Mouse (Mus musculus) retina, postnatal 1 day (tissue): ENCODE results near the gene Trnau1ap.
"Not testable (repeated sequence)": the region's sequence is repeated elsewhere in the genome, so short reads cannot be mapped to it uniquely, and the experiment has no call there.

ENCODE experiments used
- DNase-seq: peaks from one replicate; pipeline ENCODE4 v3.0.0-alpha.2; 2012

Trnau1ap gene

DNA sequence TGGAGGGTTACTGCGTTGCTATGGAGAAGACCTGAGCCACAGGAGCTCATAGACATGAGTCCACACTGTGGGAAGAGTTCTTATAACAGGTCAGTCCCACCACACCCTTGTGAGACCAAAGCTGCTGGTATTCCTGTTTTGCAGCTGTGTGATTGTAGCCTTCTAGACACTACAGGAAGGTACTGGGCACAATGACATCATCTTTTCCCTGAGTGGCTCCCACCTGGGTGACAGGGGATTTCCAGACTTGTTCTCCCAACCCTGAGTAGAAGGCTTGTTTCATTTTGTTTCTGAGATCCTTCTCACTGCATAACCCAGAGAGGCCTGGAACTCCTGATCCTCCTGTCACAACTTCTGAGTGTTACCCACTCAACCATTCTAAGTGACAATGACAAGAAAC lies 29.5 kb downstream of the Trnau1ap start:
- no peak for DNase-seq

- no peak for DNase-seq
Measured at GRCm38 (mm10) chr4:132295696-132296390, 33.5 kb downstream of the Trnau1ap start.

DNA sequence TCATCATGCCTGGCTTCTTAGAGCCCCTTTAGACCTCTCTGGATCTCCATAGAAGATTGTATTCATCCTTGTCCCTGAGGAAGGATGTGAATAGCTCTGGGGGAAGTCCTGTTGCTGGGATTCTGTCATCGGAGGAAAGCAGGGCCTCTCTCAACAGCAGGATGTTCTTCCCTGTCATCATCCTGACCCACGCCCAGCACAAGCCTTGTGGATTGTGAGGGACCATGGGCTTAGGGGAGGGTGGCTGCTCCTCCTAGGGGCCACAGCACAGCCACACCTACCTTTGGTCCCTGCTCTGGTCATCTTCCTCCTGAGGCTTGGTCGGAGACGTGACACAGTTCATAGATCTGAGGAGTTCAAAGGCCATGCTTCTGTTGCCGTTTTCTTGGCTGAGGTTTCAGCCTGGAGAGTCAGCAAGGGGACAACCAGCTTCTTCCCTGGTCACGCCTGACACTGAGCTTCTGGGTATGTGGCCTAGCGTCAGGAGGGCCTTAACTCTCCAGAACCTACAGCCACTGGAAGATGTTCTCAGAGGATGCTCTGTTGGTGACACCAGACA lies 35.6 kb downstream of the Trnau1ap start:
- DNase-seq, result no peak

DNA sequence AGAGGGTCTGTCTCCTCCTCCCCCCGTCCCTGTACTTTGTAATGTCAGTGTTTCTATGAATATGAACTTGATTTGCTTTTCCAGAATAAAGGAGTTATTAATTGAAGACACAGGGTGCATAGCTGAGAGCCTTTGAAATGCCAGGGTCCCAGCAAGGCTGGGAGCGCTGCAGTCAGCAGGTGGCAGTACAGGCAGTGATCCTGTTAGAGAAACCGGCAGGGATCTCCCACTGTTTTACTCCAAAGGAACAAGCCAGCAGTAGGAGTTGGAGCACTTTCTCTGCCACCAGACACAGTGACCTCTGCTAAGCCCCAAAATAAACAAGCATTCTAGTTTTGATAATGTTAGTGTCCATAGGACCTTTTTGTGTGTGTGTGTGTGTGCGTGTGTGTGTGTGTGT lies 36.4 kb downstream of the Trnau1ap start:
- peak; percentile 44 for DNase-seq

- no peak for DNase-seq
Measured at GRCm38 (mm10) chr4:132291624-132292335, 37.6 kb downstream of the Trnau1ap start.

- no peak for DNase-seq
Measured at GRCm38 (mm10) chr4:132291056-132291455, 38.3 kb downstream of the Trnau1ap start.

- DNase-seq, result not testable (repeated sequence)
Measured at GRCm38 (mm10) chr4:132288840-132289239, 40.5 kb downstream of the Trnau1ap start.

- DNase-seq, result no peak
Measured at GRCm38 (mm10) chr4:132275949-132276348, 53.4 kb downstream of the Trnau1ap start.

GRCm38 (mm10) chr4:132274156-132274862 lies 55.0 kb downstream of the Trnau1ap start, which contains the start of gene Taf12:
TSS of gene Taf12 (plus strand) at chr4:132274375.
- DNase-seq, result peak; percentile 96

- no peak for DNase-seq
Measured at GRCm38 (mm10) chr4:132273166-132273565, 56.2 kb downstream of the Trnau1ap start.

DNA sequence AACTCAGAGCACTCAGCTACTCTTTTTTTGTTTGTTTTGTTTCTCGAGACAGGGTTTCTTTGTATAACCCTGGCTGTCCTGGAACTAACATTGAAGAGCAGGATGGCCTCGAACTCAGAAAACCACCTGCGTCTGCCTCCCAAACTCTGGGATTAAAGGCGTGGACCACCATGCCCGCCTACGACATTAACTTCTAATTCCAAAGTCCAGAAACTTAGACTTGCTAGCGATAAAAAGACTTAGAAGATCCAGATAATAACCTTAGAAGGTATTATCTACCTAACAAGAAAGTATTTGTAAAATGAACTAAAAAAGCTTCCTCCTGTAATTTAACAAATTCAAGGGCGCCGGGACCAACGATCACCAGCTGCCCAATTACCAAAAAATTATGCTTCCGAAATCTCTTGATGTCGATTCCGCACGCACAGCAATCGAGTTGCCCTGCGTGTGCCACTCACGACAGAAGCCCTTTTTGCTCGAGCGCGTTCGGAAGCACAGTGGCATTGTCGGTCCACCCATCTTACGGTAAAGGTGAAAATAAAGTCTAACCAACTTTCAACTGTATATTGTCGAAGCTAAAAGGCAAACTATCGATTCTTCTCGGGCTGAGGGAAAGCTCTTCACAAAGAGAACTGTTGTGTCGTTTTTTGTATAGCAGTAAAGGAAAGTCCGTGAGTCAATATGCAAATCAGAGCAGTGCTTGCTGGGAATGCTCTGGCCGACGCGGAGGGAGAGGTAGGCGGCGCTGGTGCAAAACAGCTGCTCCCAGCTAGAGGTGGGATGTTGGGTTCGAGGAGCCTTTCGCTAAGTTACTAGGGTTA lies 59.4 kb downstream of the Trnau1ap start:
- peak; percentile 98 for DNase-seq

GRCm38 (mm10) chr4:132268871-132269739 lies 60.2 kb downstream of the Trnau1ap start:
- peak; percentile 80 for DNase-seq

GRCm38 (mm10) chr4:132266835-132267349 lies 62.4 kb downstream of the Trnau1ap start:
- DNase-seq, result no peak

- no peak for DNase-seq
Measured at GRCm38 (mm10) chr4:132263313-132263712, 66.0 kb downstream of the Trnau1ap start.

- DNase-seq, result no peak
Measured at GRCm38 (mm10) chr4:132262358-132262616, 67.1 kb downstream of the Trnau1ap start.
